Mouse (Mus musculus): Measurements from ENCODE around the gene Erp29. TPM values are rescaled to one million over a fixed set of nuclear protein-coding genes. Genes with fewer than 3 reads are reported as not detected.

Gene Erp29
- polyA plus RNA-seq, 1 experiment from 2014 or later = 185 TPM

- no peak for ATAC-seq (ENCODE audit: insufficient read depth, low FRiP score)
- 49% methylated on average over 9 of the region's 9 CpGs for WGBS
- peaks cover 17% of the 10 kb centered on the region for H3K4me1 ChIP-seq (ENCODE audit: control insufficient read depth, insufficient read depth, low read length)
Observed at GRCm38 (mm10) chr5:121398965-121399462, 53.3 kb downstream of the Erp29 start.

GRCm38 (mm10) chr5:121398146-121398964 is 54.0 kb downstream of the Erp29 start:
- 1% methylated on average over 67 of the region's 67 CpGs for WGBS
- Histone ChIP-seq H3K27ac (ENCODE audit: low read length) (peak overlapping the region; percentile 74), H3K4me3 (replicated peaks; ENCODE audit: low read length) (peak overlapping the region; percentile 80), H3K4me1 (ENCODE audit: control insufficient read depth, insufficient read depth, low read length) (peaks cover 17% of the 10 kb centered on the region), H3K9me3 (replicated peaks; ENCODE audit: control insufficient read depth, low read length) (no peaks in the 10 kb centered on the region), H3K27me3 (ENCODE audit: control insufficient read depth, insufficient read depth, low read length) (no peaks in the 10 kb centered on the region), H3K36me3 (ENCODE audit: control insufficient read depth, insufficient read depth, low read length) (no peaks in the 10 kb centered on the region), H3K4me2 (ENCODE audit: low read depth, low read length) (peak overlapping the region; percentile 93), H3K9ac (ENCODE audit: low read length) (peak overlapping the region; percentile 83)
- ATAC-seq (ENCODE audit: insufficient read depth, low FRiP score) = peak; percentile 49

More at GRCm38 (mm10) chr5:121398965-121399462, 53.3 kb downstream of the Erp29 start:
- Histone ChIP-seq H3K4me2 (ENCODE audit: low read depth, low read length) (peak overlapping the region; percentile 93), H3K4me3 (replicated peaks; ENCODE audit: low read length) (peak overlapping the region; percentile 80), H3K36me3 (ENCODE audit: control insufficient read depth, insufficient read depth, low read length) (no peaks in the 10 kb centered on the region), H3K27me3 (ENCODE audit: control insufficient read depth, insufficient read depth, low read length) (no peaks in the 10 kb centered on the region), H3K9ac (ENCODE audit: low read length) (peak overlapping the region; percentile 83), H3K9me3 (replicated peaks; ENCODE audit: control insufficient read depth, low read length) (no peaks in the 10 kb centered on the region), H3K27ac (ENCODE audit: low read length) (no peak overlapping the region)

- Histone ChIP-seq H3K4me3 (replicated peaks; ENCODE audit: low read length) (peak within 1 kb of the TSS; percentile 80), H3K9ac (ENCODE audit: low read length) (peak within 1 kb of the TSS; percentile 83), H3K27ac (ENCODE audit: low read length) (peak within 1 kb of the TSS; percentile 96), H3K36me3 (ENCODE audit: control insufficient read depth, insufficient read depth, low read length) (no peaks in the 10 kb centered on the region), H3K9me3 (replicated peaks; ENCODE audit: control insufficient read depth, low read length) (no peaks in the 10 kb centered on the region), H3K4me1 (ENCODE audit: control insufficient read depth, insufficient read depth, low read length) (peaks cover 17% of the 10 kb centered on the region), H3K4me2 (ENCODE audit: low read depth, low read length) (peak within 1 kb of the TSS; percentile 93), H3K27me3 (ENCODE audit: control insufficient read depth, insufficient read depth, low read length) (no peaks in the 10 kb centered on the region)
- ATAC-seq (ENCODE audit: insufficient read depth, low FRiP score) = peak; percentile 96
- WGBS = 9% methylated on average over 53 of the region's 53 CpGs
Observed at GRCm38 (mm10) chr5:121397187-121398145, 54.8 kb downstream of the Erp29 start, which contains the start of gene Naa25. TSS of gene Naa25 (plus strand) at chr5:121397936.

- H3K4me1 ChIP-seq (ENCODE audit: control insufficient read depth, insufficient read depth, low read length) = peaks cover 17% of the 10 kb centered on the region
- ATAC-seq (ENCODE audit: insufficient read depth, low FRiP score) = no peak
Observed at GRCm38 (mm10) chr5:121395621-121396020, 56.7 kb downstream of the Erp29 start.

GRCm38 (mm10) chr5:121393402-121393801 is 58.9 kb downstream of the Erp29 start:
- H3K36me3 ChIP-seq (ENCODE audit: control insufficient read depth, insufficient read depth, low read length) = no peaks in the 10 kb centered on the region
- no peak overlapping the region for H3K4me3 ChIP-seq (replicated peaks; ENCODE audit: low read length)
- no peak overlapping the region for H3K9ac ChIP-seq (ENCODE audit: low read length)
- H3K27me3 ChIP-seq (ENCODE audit: control insufficient read depth, insufficient read depth, low read length) = no peaks in the 10 kb centered on the region
- peaks cover 5% of the 10 kb centered on the region; the same call in 1 of the 2 replicates for H3K4me1 ChIP-seq (ENCODE audit: control insufficient read depth, insufficient read depth, low read length)
- no peak overlapping the region for H3K4me2 ChIP-seq (ENCODE audit: low read depth, low read length)
- H3K9me3 ChIP-seq (replicated peaks; ENCODE audit: control insufficient read depth, low read length) = no peaks in the 10 kb centered on the region
- peak; percentile 31; the same call in 1 of the 2 replicates for ATAC-seq (ENCODE audit: insufficient read depth, low FRiP score)
- WGBS = 69% methylated on average over 3 of the region's 3 CpGs
- H3K27ac ChIP-seq (ENCODE audit: low read length) = peak overlapping the region; percentile 79

More at GRCm38 (mm10) chr5:121395621-121396020, 56.7 kb downstream of the Erp29 start:
- Histone ChIP-seq H3K9me3 (replicated peaks; ENCODE audit: control insufficient read depth, low read length) (no peaks in the 10 kb centered on the region), H3K9ac (ENCODE audit: low read length) (no peak overlapping the region), H3K4me2 (ENCODE audit: low read depth, low read length) (no peak overlapping the region), H3K27me3 (ENCODE audit: control insufficient read depth, insufficient read depth, low read length) (no peaks in the 10 kb centered on the region), H3K36me3 (ENCODE audit: control insufficient read depth, insufficient read depth, low read length) (no peaks in the 10 kb centered on the region), H3K4me3 (replicated peaks; ENCODE audit: low read length) (no peak overlapping the region), H3K27ac (ENCODE audit: low read length) (peak overlapping the region; percentile 54; the same call in 1 of the 2 replicates)
- WGBS = 63% methylated on average over 5 of the region's 5 CpGs

GRCm38 (mm10) chr5:121392667-121393380 is 59.5 kb downstream of the Erp29 start:
- H3K27ac ChIP-seq (ENCODE audit: low read length) = peak overlapping the region; percentile 79
- H3K36me3 ChIP-seq (ENCODE audit: control insufficient read depth, insufficient read depth, low read length) = no peaks in the 10 kb centered on the region
- ATAC-seq (ENCODE audit: insufficient read depth, low FRiP score) = no peak
- no peak overlapping the region for H3K9ac ChIP-seq (ENCODE audit: low read length)
- no peak overlapping the region for H3K4me2 ChIP-seq (ENCODE audit: low read depth, low read length)
- H3K27me3 ChIP-seq (ENCODE audit: control insufficient read depth, insufficient read depth, low read length) = no peaks in the 10 kb centered on the region
- H3K4me3 ChIP-seq (replicated peaks; ENCODE audit: low read length) = no peak overlapping the region
- 54% methylated on average over 16 of the region's 16 CpGs for WGBS
- H3K9me3 ChIP-seq (replicated peaks; ENCODE audit: control insufficient read depth, low read length) = no peaks in the 10 kb centered on the region
- H3K4me1 ChIP-seq (ENCODE audit: control insufficient read depth, insufficient read depth, low read length) = peaks cover 5% of the 10 kb centered on the region; the same call in 1 of the 2 replicates

GRCm38 (mm10) chr5:121389691-121390090 is 62.6 kb downstream of the Erp29 start:
- Histone ChIP-seq H3K4me2 (ENCODE audit: low read depth, low read length) (no peak overlapping the region), H3K4me1 (ENCODE audit: control insufficient read depth, insufficient read depth, low read length) (peaks cover 15% of the 10 kb centered on the region), H3K4me3 (replicated peaks; ENCODE audit: low read length) (no peak overlapping the region), H3K36me3 (ENCODE audit: control insufficient read depth, insufficient read depth, low read length) (no peaks in the 10 kb centered on the region), H3K9ac (ENCODE audit: low read length) (no peak overlapping the region), H3K27me3 (ENCODE audit: control insufficient read depth, insufficient read depth, low read length) (no peaks in the 10 kb centered on the region), H3K27ac (ENCODE audit: low read length) (no peak overlapping the region), H3K9me3 (replicated peaks; ENCODE audit: control insufficient read depth, low read length) (no peaks in the 10 kb centered on the region)
- ATAC-seq (ENCODE audit: insufficient read depth, low FRiP score) = no peak

GRCm38 (mm10) chr5:121389106-121389505 is 63.2 kb downstream of the Erp29 start:
- ATAC-seq (ENCODE audit: insufficient read depth, low FRiP score) = no peak
- Histone ChIP-seq H3K9me3 (replicated peaks; ENCODE audit: control insufficient read depth, low read length) (no peaks in the 10 kb centered on the region), H3K9ac (ENCODE audit: low read length) (peak overlapping the region; percentile 9; the same call in 1 of the 2 replicates), H3K4me1 (ENCODE audit: control insufficient read depth, insufficient read depth, low read length) (peaks cover 20% of the 10 kb centered on the region), H3K36me3 (ENCODE audit: control insufficient read depth, insufficient read depth, low read length) (no peaks in the 10 kb centered on the region), H3K27ac (ENCODE audit: low read length) (no peak overlapping the region), H3K4me3 (replicated peaks; ENCODE audit: low read length) (no peak overlapping the region), H3K27me3 (ENCODE audit: control insufficient read depth, insufficient read depth, low read length) (no peaks in the 10 kb centered on the region), H3K4me2 (ENCODE audit: low read depth, low read length) (no peak overlapping the region)
- WGBS = 60% methylated on average over 7 of the region's 7 CpGs

Data from stomach, embryonic 16.5 days (tissue).